Mouse (Mus musculus) thymus, adult 2 months (tissue): Measurements from ENCODE around the gene Agt.

Experiments used
- CTCF ChIP-seq: fragments of 200-500 bp; IDR thresholded peaks from 2 replicates; pipeline ENCODE4 v1.5.1; 2012; ENCODE audit warnings: mild to moderate bottlenecking, control low read depth, low read length, moderate library complexity, borderline replicate concordance; ENCODE audit not compliant: control insufficient read depth, poor library complexity, insufficient read depth; ENCODE audit errors: extremely low read depth
- POLR2A ChIP-seq: fragments of 200-500 bp; IDR thresholded peaks from 2 replicates; pipeline ENCODE4 v1.6.1; 2012; ENCODE audit warnings: mild to moderate bottlenecking, low read length, control low read depth, moderate library complexity; ENCODE audit not compliant: control insufficient read depth, poor library complexity, insufficient read depth; ENCODE audit errors: extremely low read depth

DNA sequence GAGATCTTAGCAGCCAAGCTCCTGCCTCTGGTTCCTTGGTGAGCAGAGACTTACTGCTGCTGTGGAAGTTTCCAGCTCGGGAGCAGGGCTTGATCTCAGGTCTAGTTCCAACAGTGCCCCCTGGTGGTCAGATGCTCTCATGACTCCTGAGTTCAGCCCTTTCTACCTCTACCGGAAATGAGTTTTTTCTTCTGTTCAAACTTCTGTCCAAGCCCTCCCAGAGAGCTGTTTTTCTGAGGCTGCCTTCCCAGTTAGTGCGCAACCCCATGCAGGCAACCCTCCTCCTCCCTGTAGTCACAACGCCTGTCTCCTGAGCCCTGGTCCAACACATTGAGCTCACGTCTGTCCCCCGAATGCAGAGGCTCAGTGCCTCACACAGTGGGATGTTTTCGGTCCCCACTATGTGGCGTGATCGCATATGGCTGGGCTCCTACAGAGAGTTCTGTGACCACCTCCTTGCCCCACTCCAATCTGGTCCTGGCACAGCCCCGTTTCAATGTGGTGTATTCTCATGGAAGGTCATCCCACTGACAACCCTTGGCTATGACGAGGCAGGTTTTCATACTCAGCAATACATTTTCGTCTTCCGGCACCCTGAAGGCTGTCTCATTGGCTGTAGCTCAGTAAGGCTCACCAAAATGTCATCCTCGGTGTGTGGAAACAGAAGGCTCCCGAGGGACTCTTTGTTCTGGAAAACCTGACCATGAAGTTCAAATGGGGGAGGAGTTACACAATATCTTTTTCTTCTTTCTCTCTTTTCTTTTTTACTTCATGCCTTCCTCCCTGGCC lies 4.2 kb upstream of the Agt start:
- TF ChIP-seq CTCF (peak; percentile 75; the same call in 1 of the 2 replicates), POLR2A (no peak)
